In genomic region chr2:25125146-25125545, GRCm38 (mm10) we compare ENCODE assay signal across 18 mouse cellular contexts. TPM values are rescaled to one million over a fixed set of nuclear protein-coding genes. Genes with fewer than 3 reads are reported as not detected.
DNase-seq lines count a peak whose midpoint lies in the region; ATAC-seq lines count a peak whose summit lies in the region.
"Had no signal": no experiment of that assay in that cellular context is flagged by ENCODE, and none has a peak within 500 bp of the region (broad histone marks: within the 10 kb centered on the region; RNA-seq: fewer than 3 reads in every experiment).

No protein-coding gene starts in this region.

- H3K4me1 ChIP-seq in liver, embryonic 16.5 days (ENCODE audit: control insufficient read depth, low read depth, low read length): peaks cover 4% of the 10 kb centered on the region
- peaks cover 46% of the 10 kb centered on the region for H3K4me1 ChIP-seq in embryonic facial prominence, embryonic 10.5 days
- H3K4me1 ChIP-seq in forebrain, embryonic 14.5 days (ENCODE audit: control insufficient read depth, insufficient read depth, low read length): peaks cover 28% of the 10 kb centered on the region
- peaks cover 21% of the 10 kb centered on the region for H3K4me1 ChIP-seq in limb, embryonic 10.5 days

- no peak overlapping the region for H3K27ac ChIP-seq in liver, embryonic 16.5 days (ENCODE audit: low read length)
- H3K27ac ChIP-seq in embryonic facial prominence, embryonic 10.5 days (replicated peaks): peak overlapping the region; percentile 84
- H3K27ac ChIP-seq in forebrain, embryonic 14.5 days (ENCODE audit: low read depth, low read length): peak overlapping the region; percentile 95
- H3K27ac ChIP-seq in limb, embryonic 10.5 days: peak overlapping the region; percentile 66; the same call in 1 of the 2 replicates
- H3K27ac ChIP-seq: layer of hippocampus, adult 2 months had no signal

- H3K9ac ChIP-seq in liver, embryonic 16.5 days (ENCODE audit: low read depth, low read length): no peak overlapping the region
- no peak overlapping the region for H3K9ac ChIP-seq in forebrain, embryonic 14.5 days (ENCODE audit: low read length)

- 72% methylated on average over 6 of the region's 6 CpGs for WGBS in liver, embryonic 16.5 days (ENCODE audit: insufficient replicate concordance)
- WGBS in embryonic facial prominence, embryonic 10.5 days: 89% methylated on average over 6 of the region's 6 CpGs
- 72% methylated on average over 6 of the region's 6 CpGs for WGBS in forebrain, embryonic 14.5 days
- WGBS in limb, embryonic 10.5 days: 88% methylated on average over 6 of the region's 6 CpGs

- ATAC-seq in liver, embryonic 16.5 days (ENCODE audit: low read depth): peak; percentile 17; the same call in 1 of the 2 replicates
- ATAC-seq in forebrain, embryonic 14.5 days: no peak

- DNase-seq in liver (no peak), adipocyte (ENCODE audit: low spot score) (no peak)
- no peak for DNase-seq in embryonic facial prominence, embryonic 10.5 days (ENCODE audit: low spot score)
- DNase-seq in forebrain, embryonic 14.5 days (ENCODE audit: low spot score): no peak
- no peak for DNase-seq in limb, embryonic 10.5 days (ENCODE audit: low spot score)
- no peak for DNase-seq in frontal cortex, postnatal 10 days (ENCODE audit: low spot score in 2 of 2)
- DNase-seq in thymus, postnatal 0 days (ENCODE audit: low spot score): no peak
- DNase-seq: adrenal gland, adult 2 months; B cell, adult 2 months; cerebellum, adult 8-10 months; gastrocnemius, postnatal 36 days; kidney, adult 9 months; lung, adult 18-20 months; right cerebral cortex, adult 18-20 months; thymus, adult 18-20 months had no signal

- H3K27me3 ChIP-seq in liver, embryonic 16.5 days (ENCODE audit: control insufficient read depth, insufficient read depth, low read depth, low read length): no peaks in the 10 kb centered on the region
- 0 out of 2 replicates have a peak, but pooled peaks cover 8% of the 10 kb centered on the region for H3K27me3 ChIP-seq in embryonic facial prominence, embryonic 10.5 days (replicated peaks; ENCODE audit: low read depth, poor library complexity, severe bottlenecking)
- no peaks in the 10 kb centered on the region for H3K27me3 ChIP-seq in forebrain, embryonic 14.5 days (replicated peaks; ENCODE audit: control insufficient read depth, insufficient read depth, low read length)
- no peaks in the 10 kb centered on the region for H3K27me3 ChIP-seq in limb, embryonic 10.5 days (ENCODE audit: low read depth, poor library complexity, severe bottlenecking)
- H3K27me3 ChIP-seq: heart, embryonic 12.5 days had no signal

- H3K4me2 ChIP-seq in liver, embryonic 16.5 days (ENCODE audit: low read depth, low read length): no peak overlapping the region
- no peak overlapping the region for H3K4me2 ChIP-seq in forebrain, embryonic 14.5 days (ENCODE audit: low read length)
- H3K4me2 ChIP-seq: heart, embryonic 12.5 days had no signal

- H3K4me3 ChIP-seq in liver, embryonic 16.5 days (ENCODE audit: low read depth, low read length): no peak overlapping the region
- no peak overlapping the region; the same call in 1 of the 2 replicates for H3K4me3 ChIP-seq in embryonic facial prominence, embryonic 10.5 days
- H3K4me3 ChIP-seq in forebrain, embryonic 14.5 days (ENCODE audit: low read depth, low read length): no peak overlapping the region
- no peak overlapping the region for H3K4me3 ChIP-seq in limb, embryonic 10.5 days
- H3K4me3 ChIP-seq: heart, embryonic 12.5 days; layer of hippocampus, adult 2 months had no signal

- no peaks in the 10 kb centered on the region for H3K36me3 ChIP-seq in liver, embryonic 16.5 days (ENCODE audit: control insufficient read depth, insufficient read depth)
- no peaks in the 10 kb centered on the region for H3K36me3 ChIP-seq in embryonic facial prominence, embryonic 10.5 days (replicated peaks)
- H3K36me3 ChIP-seq in forebrain, embryonic 14.5 days (ENCODE audit: control insufficient read depth, insufficient read depth, low read length): no peaks in the 10 kb centered on the region
- no peaks in the 10 kb centered on the region for H3K36me3 ChIP-seq in limb, embryonic 10.5 days
- H3K36me3 ChIP-seq: heart, embryonic 12.5 days had no signal

- H3K9me3 ChIP-seq in liver, embryonic 16.5 days (replicated peaks; ENCODE audit: control insufficient read depth, low read length): no peaks in the 10 kb centered on the region
- no peaks in the 10 kb centered on the region for H3K9me3 ChIP-seq in embryonic facial prominence, embryonic 10.5 days
- H3K9me3 ChIP-seq in forebrain, embryonic 14.5 days (replicated peaks; ENCODE audit: control insufficient read depth, low read length): no peaks in the 10 kb centered on the region
- no peaks in the 10 kb centered on the region for H3K9me3 ChIP-seq in limb, embryonic 10.5 days (replicated peaks)
- H3K9me3 ChIP-seq: heart, embryonic 12.5 days had no signal

RNA-seq across cellular contexts. Expression of gene Noxa1, which starts 30.2 kb away (rescaled TPM):
- 0.82 and 0.85 TPM in 2 replicates for polyA plus RNA-seq in liver, embryonic 16.5 days (2015; fragmentation: Nextera tagmentation; extraction: Ambion mirVana)
- polyA plus RNA-seq in embryonic facial prominence, embryonic 10.5 days (2016; fragmentation: Nextera tagmentation; extraction: Ambion mirVana): 0.21 and 0.24 TPM in 2 replicates
- polyA plus RNA-seq in forebrain, embryonic 14.5 days (2014; fragmentation: Nextera tagmentation; extraction: Ambion mirVana): not detected in 2 replicates
- polyA plus RNA-seq in limb, embryonic 10.5 days (2016; fragmentation: Nextera tagmentation; extraction: Ambion mirVana): 0.15 and 0.28 TPM in 2 replicates
- 0.27 and 0.39 TPM in 2 replicates for polyA plus RNA-seq in thymus, postnatal 0 days (2015; fragmentation: Nextera tagmentation; extraction: Ambion mirVana)
- polyA plus RNA-seq: adrenal gland, adult 2 months had no signal

RNA-seq across cellular contexts. Expression of gene Entpd8, which starts 45.0 kb away (rescaled TPM):
- polyA plus RNA-seq in liver, embryonic 16.5 days (2015; fragmentation: Nextera tagmentation; extraction: Ambion mirVana): 5.3 and 8.0 TPM in 2 replicates
- polyA plus RNA-seq in embryonic facial prominence, embryonic 10.5 days (2016; fragmentation: Nextera tagmentation; extraction: Ambion mirVana): not detected in 2 replicates
- not detected in 2 replicates for polyA plus RNA-seq in forebrain, embryonic 14.5 days (2014; fragmentation: Nextera tagmentation; extraction: Ambion mirVana)
- 0.30 TPM in 1 of 2 replicates, not detected in the other for polyA plus RNA-seq in limb, embryonic 10.5 days (2016; fragmentation: Nextera tagmentation; extraction: Ambion mirVana)
- polyA plus RNA-seq in thymus, postnatal 0 days (2015; fragmentation: Nextera tagmentation; extraction: Ambion mirVana): 0.16 and 0.26 TPM in 2 replicates
- polyA plus RNA-seq: heart, embryonic 12.5 days had no signal

RNA-seq across cellular contexts. Expression of gene Nrarp, which starts 55.4 kb away (rescaled TPM):
- 1.1 and 1.3 TPM in 2 replicates for polyA plus RNA-seq in liver, embryonic 16.5 days (2015; fragmentation: Nextera tagmentation; extraction: Ambion mirVana)
- 19.8 and 26.6 TPM in 2 replicates for polyA plus RNA-seq in embryonic facial prominence, embryonic 10.5 days (2016; fragmentation: Nextera tagmentation; extraction: Ambion mirVana)
- 18.6 and 22.1 TPM in 2 replicates for polyA plus RNA-seq in forebrain, embryonic 14.5 days (2014; fragmentation: Nextera tagmentation; extraction: Ambion mirVana)
- polyA plus RNA-seq in limb, embryonic 10.5 days (2016; fragmentation: Nextera tagmentation; extraction: Ambion mirVana): 7.9 and 10.3 TPM in 2 replicates
- polyA plus RNA-seq in thymus, postnatal 0 days (2015; fragmentation: Nextera tagmentation; extraction: Ambion mirVana): 9.5 TPM in 2 replicates
